Mouse (Mus musculus) kidney, adult 2 months (tissue): ENCODE data around the gene Ndufaf2.

Experiments
- CTCF ChIP-seq: fragments of 200-500 bp; conservative IDR thresholded peaks from 2 replicates; pipeline ENCODE4 v1.5.1; 2011; ENCODE audit warnings: low read depth, mild to moderate bottlenecking, control low read depth, low read length, moderate library complexity, mixed read lengths; ENCODE audit not compliant: insufficient read depth, insufficient read length
- POLR2A ChIP-seq: fragments of 200-500 bp; IDR thresholded peaks from one replicate; pipeline ENCODE4 v1.6.1; 2011; ENCODE audit warnings: low read depth, low read length, control low read depth

- no peak for TF ChIP-seq CTCF
- no peak for TF ChIP-seq POLR2A
These were observed 198.5 kb downstream of the Ndufaf2 start for GRCm38 (mm10) chr13:107959891-107960290.
